Mouse (Mus musculus): Measurements from ENCODE around the gene Mb. TPM values are rescaled to one million over a fixed set of nuclear protein-coding genes. Genes with fewer than 3 reads are reported as not detected.

The Mb gene
- polyA plus RNA-seq, 1 experiment from 2014 or later = not detected

GRCm38 (mm10) chr15:76987137-76987536 is 63.3 kb downstream of the Mb start:
- ChIA-PET POLR2A (no interaction called here), CTCF (interaction anchor here (0.9 to 1.5 kb wide), 2 partner anchors 11 to 233 kb away, joined by 3 read pairs; no protein-coding TSS in a partner anchor)
- ATAC-seq (no peak), DNase-seq (ENCODE audit: low read depth, low spot score) (no peak)
- in situ Hi-C loops (cut with MboI; ENCODE audit: low pct_unique_long_range_greater_than_20kb) = loop anchor here (10.0 kb wide), 1 partner anchor 238 kb away; no protein-coding TSS in a partner anchor
- TF ChIP-seq CTCF (IDR thresholded peaks at IDR 0.05) = no peak
- H3K27me3 ChIP-seq = no peaks in the 10 kb centered on the region

DNA sequence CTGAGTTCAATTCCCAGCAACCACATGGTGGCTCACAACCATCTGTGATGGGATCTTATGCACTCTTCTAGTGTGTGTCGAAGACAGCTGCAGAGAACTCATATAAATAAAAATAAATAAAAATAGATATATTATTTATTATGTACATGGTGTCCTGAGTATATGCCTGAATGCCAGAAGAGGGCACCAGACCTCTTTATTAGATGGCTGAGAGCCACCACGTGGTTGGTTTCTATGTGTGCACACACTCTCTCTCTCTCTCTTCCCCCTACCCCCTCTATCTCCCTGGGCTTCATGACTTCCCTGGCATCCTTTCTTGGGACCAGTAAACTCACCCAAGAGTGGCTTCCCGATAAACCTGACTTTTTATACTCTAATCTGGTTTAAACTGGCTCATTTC is 67.7 kb downstream of the Mb start:
- peaks cover 3% of the 10 kb centered on the region for H3K27me3 ChIP-seq
- in situ Hi-C loops (cut with MboI; ENCODE audit: low pct_unique_long_range_greater_than_20kb) = loop anchor here (10.0 kb wide), 1 partner anchor 242 kb away; no protein-coding TSS in a partner anchor
- POLR2A ChIA-PET = no interaction called here
- no peak for ATAC-seq
- CTCF ChIA-PET = interaction anchor here (0.7 to 1.6 kb wide), 4 partner anchors 9 to 62 kb away, joined by 3 to 4 read pairs (median 3); partner anchors contain the start of gene Apol6
- no peak for DNase-seq (ENCODE audit: low read depth, low spot score)
- peak; percentile 74 for TF ChIP-seq CTCF (IDR thresholded peaks at IDR 0.05)

DNA sequence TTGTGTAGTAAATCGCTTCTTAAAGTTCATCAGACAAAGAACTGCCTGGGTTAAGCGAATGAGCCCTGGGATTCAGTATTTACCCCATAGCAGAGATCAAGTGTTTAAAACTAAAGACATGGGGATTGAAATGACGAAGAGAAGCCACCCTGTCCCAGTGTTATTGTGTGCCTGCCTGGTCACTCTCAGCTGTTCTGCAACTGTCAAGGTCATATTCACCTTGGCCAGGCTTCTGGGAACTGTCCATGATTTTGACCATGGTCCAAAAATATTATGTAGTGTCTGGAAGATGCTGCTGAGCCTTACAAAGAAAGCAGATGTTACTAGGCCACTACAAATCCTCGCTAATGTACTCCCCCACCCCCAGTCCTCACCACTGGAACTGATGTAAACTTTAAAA is 70.7 kb downstream of the Mb start:
- CTCF ChIA-PET = no interaction called here
- in situ Hi-C loops (cut with MboI; ENCODE audit: low pct_unique_long_range_greater_than_20kb) = loop anchor here (10.0 kb wide), 1 partner anchor 245 kb away; no protein-coding TSS in a partner anchor
- no peak for TF ChIP-seq CTCF (IDR thresholded peaks at IDR 0.05)

DNA sequence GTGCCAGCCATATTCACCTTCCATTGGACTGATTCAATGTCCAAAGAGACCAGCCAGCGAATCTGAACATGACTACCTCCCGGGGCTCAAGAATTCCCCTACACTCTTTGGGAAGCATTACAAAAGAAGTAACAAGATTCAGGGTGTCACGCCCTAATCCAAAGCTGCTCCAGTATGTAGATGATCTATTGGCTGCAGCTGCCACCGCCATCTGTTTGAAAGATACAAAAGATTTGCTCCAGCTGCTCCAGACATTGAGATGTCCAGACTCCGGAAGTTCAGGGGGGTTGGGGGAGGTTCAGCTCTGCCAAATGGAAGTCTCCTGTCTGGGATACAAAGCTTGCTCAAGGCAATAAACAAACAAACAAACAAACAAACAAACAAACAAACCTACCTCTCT is 73.9 kb downstream of the Mb start:
- ChIA-PET POLR2A (no interaction called here), CTCF (no interaction called here)
- ATAC-seq = no peak
- in situ Hi-C loops (cut with MboI; ENCODE audit: low pct_unique_long_range_greater_than_20kb) = no loop called here
- no peak for TF ChIP-seq CTCF (IDR thresholded peaks at IDR 0.05)
- no peak for DNase-seq (ENCODE audit: low read depth, low spot score)
- peaks cover 19% of the 10 kb centered on the region for H3K27me3 ChIP-seq

More for the DNA sequence above, 70.7 kb downstream of the Mb start:
- DNase-seq (ENCODE audit: low read depth, low spot score) = no peak
- H3K27me3 ChIP-seq = peaks cover 16% of the 10 kb centered on the region
- POLR2A ChIA-PET = no interaction called here
- no peak for ATAC-seq

GRCm38 (mm10) chr15:76973855-76974651 is 76.4 kb downstream of the Mb start:
- in situ Hi-C loops (cut with MboI; ENCODE audit: low pct_unique_long_range_greater_than_20kb) = no loop called here
- DNase-seq (ENCODE audit: low read depth, low spot score) (no peak), ATAC-seq (no peak)
- TF ChIP-seq CTCF (IDR thresholded peaks at IDR 0.05) = no peak
- H3K27me3 ChIP-seq = peaks cover 16% of the 10 kb centered on the region
- POLR2A ChIA-PET = no interaction called here
- CTCF ChIA-PET = interaction anchor here (0.9 kb wide), 1 partner anchor 7 kb away, joined by 3 read pairs; no protein-coding TSS in a partner anchor

- ChIA-PET CTCF (interaction anchor here (0.7 to 1.7 kb wide), 5 partner anchors 8 to 385 kb away, joined by 3 to 6 read pairs (median 3); no protein-coding TSS in a partner anchor), POLR2A (no interaction called here)
- DNase-seq (ENCODE audit: low read depth, low spot score) = no peak
- peaks cover 16% of the 10 kb centered on the region for H3K27me3 ChIP-seq
- no peak for ATAC-seq
- in situ Hi-C loops (cut with MboI; ENCODE audit: low pct_unique_long_range_greater_than_20kb) = no loop called here
- peak; percentile 66 for TF ChIP-seq CTCF (IDR thresholded peaks at IDR 0.05)
Observed at GRCm38 (mm10) chr15:76973272-76973854, 77.1 kb downstream of the Mb start.

- DNase-seq (ENCODE audit: low read depth, low spot score) (no peak), ATAC-seq (no peak)
- in situ Hi-C loops (cut with MboI; ENCODE audit: low pct_unique_long_range_greater_than_20kb) = no loop called here
- peaks cover 16% of the 10 kb centered on the region for H3K27me3 ChIP-seq
- ChIA-PET CTCF (interaction anchor here (0.7 to 1.7 kb wide), 5 partner anchors 9 to 386 kb away, joined by 3 to 6 read pairs (median 3); no protein-coding TSS in a partner anchor), POLR2A (no interaction called here)
- no peak for TF ChIP-seq CTCF (IDR thresholded peaks at IDR 0.05)
Observed at GRCm38 (mm10) chr15:76972661-76973060, 77.8 kb downstream of the Mb start.

Other genes with a start within 250 kb of the Mb start
- 23.7 TPM for gene Zfp251, start 179.2 kb downstream of the Mb start, polyA plus RNA-seq (2021)
- 18.7 TPM for gene Zfp7, start 171.4 kb downstream of the Mb start, polyA plus RNA-seq (2021)
- gene Gm49527, start 171.3 kb downstream of the Mb start, polyA plus RNA-seq (2021) = 0.21 TPM
- 11.9 TPM for gene Zfp647, start 125.2 kb downstream of the Mb start, polyA plus RNA-seq (2021)
- gene 1110038F14Rik, start 102.2 kb downstream of the Mb start, polyA plus RNA-seq (2021) = 40.3 TPM
- 0.05 TPM for gene Apol6, start 5.9 kb downstream of the Mb start, polyA plus RNA-seq (2021)